Mouse (Mus musculus) MEL (cell line): ENCODE data around the gene Pde4dip. TPM values are rescaled to one million over a fixed set of nuclear protein-coding genes. Genes with fewer than 3 reads are reported as not detected.

Experiments used
- DNase-seq: peaks from one replicate; pipeline ENCODE4 v3.0.0; 2011; ENCODE audit warnings: low read depth, low spot score
- H3K27ac ChIP-seq: 2 replicates; pipeline ENCODE4 v1.5.1; 2012; ENCODE audit warnings: low read depth, mild to moderate bottlenecking, control low read depth, low read length, moderate library complexity; ENCODE audit not compliant: control insufficient read depth
- H3K27me3 ChIP-seq, 2 experiments: fragments of 150-350 bp in 1 of 2; sonication (generic) in 1 of 2; 2 replicates each; pipeline ENCODE4 v1.6.1; 2012; ENCODE audit warnings: low read length in 2 of 2, mild to moderate bottlenecking in 2 of 2, improper control_type of control experiment in 1 of 2, moderate library complexity in 1 of 2; ENCODE audit not compliant: insufficient read depth in 2 of 2, control insufficient read depth in 1 of 2
- H3K36me3 ChIP-seq, 2 experiments: 2 replicates each; pipeline ENCODE4 v1.6.1; 2012 to 2014; ENCODE audit warnings: low read length in 2 of 2, improper control_type of control experiment in 1 of 2, inconsistent platforms in 1 of 2, mild to moderate bottlenecking in 1 of 2; ENCODE audit not compliant: insufficient read depth in 2 of 2, control insufficient read depth in 1 of 2
- H3K4me1 ChIP-seq, 2 experiments: fragments of 150-350 bp in 1 of 2; sonication (generic) in 1 of 2; 2 replicates each; pipeline ENCODE4 v1.6.1; 2012; ENCODE audit warnings: low read length in 2 of 2, improper control_type of control experiment in 1 of 2, mild to moderate bottlenecking in 1 of 2; ENCODE audit not compliant: insufficient read depth in 2 of 2, control insufficient read depth in 1 of 2
- H3K4me3 ChIP-seq, 2 experiments: fragments of 150-350 bp in 1 of 2; sonication (generic) in 1 of 2; 2 replicates each; pipeline ENCODE4 v1.5.1; 2012; ENCODE audit warnings: low read depth in 2 of 2, low read length in 2 of 2, mild to moderate bottlenecking in 2 of 2, moderate library complexity in 2 of 2, control low read depth in 1 of 2, improper control_type of control experiment in 1 of 2; ENCODE audit not compliant: control insufficient read depth in 1 of 2, insufficient read depth in 1 of 2
- H3K79me2 ChIP-seq: 2 replicates; pipeline ENCODE4 v1.6.1; 2012; ENCODE audit warnings: mild to moderate bottlenecking, low read length, moderate library complexity; ENCODE audit not compliant: control insufficient read depth, poor library complexity, insufficient read depth
- H3K9ac ChIP-seq: 2 replicates; pipeline ENCODE4 v1.6.1; 2012; ENCODE audit warnings: low read depth, mild to moderate bottlenecking, control low read depth, low read length, moderate library complexity; ENCODE audit not compliant: control insufficient read depth, poor library complexity, severe bottlenecking
- H3K9me3 ChIP-seq: fragments of 150-350 bp; sonication (generic); replicated peaks from 2 replicates; pipeline ENCODE4 v1.6.1; 2012; ENCODE audit warnings: mild to moderate bottlenecking, low read length, improper control_type of control experiment, moderate library complexity; ENCODE audit not compliant: insufficient read depth
- CHD1 ChIP-seq: IDR thresholded peaks from 2 replicates; pipeline ENCODE4 v1.6.1; 2012; ENCODE audit warnings: low read depth, mild to moderate bottlenecking, inconsistent platforms, low read length, improper control_type of control experiment
- CHD2 ChIP-seq: IDR thresholded peaks from 2 replicates; pipeline ENCODE4 v1.6.1; 2011; ENCODE audit warnings: low read length, improper control_type of control experiment
- E2F4 ChIP-seq: IDR thresholded peaks from 2 replicates; pipeline ENCODE4 v1.6.1; 2011; ENCODE audit warnings: low read depth, low read length, improper control_type of control experiment, borderline replicate concordance
- ETS1 ChIP-seq: IDR thresholded peaks from 2 replicates; pipeline ENCODE4 v1.6.1; 2012; ENCODE audit warnings: low read depth, mild to moderate bottlenecking, inconsistent platforms, low read length, improper control_type of control experiment, moderate library complexity
- GABPA ChIP-seq: IDR thresholded peaks from 2 replicates; pipeline ENCODE4 v1.6.1; 2012; ENCODE audit warnings: low read depth, mild to moderate bottlenecking, inconsistent platforms, low read length, improper control_type of control experiment, moderate library complexity
- KAT2A ChIP-seq: conservative IDR thresholded peaks from 2 replicates; pipeline ENCODE4 v1.6.1; 2012; ENCODE audit warnings: low read depth, low read length, improper control_type of control experiment, inconsistent platforms
- MAX ChIP-seq: IDR thresholded peaks from 2 replicates; pipeline ENCODE4 v1.6.1; 2011; ENCODE audit warnings: low read length, improper control_type of control experiment
- MAZ ChIP-seq: IDR thresholded peaks from 2 replicates; pipeline ENCODE4 v1.6.1; 2012; ENCODE audit warnings: low read depth, mild to moderate bottlenecking, inconsistent platforms, low read length, improper control_type of control experiment
- MEF2A ChIP-seq: IDR thresholded peaks from 2 replicates; pipeline ENCODE4 v1.6.1; 2014; ENCODE audit warnings: low read depth, mild to moderate bottlenecking, inconsistent platforms, low read length, improper control_type of control experiment; ENCODE audit not compliant: poor library complexity, insufficient replicate concordance, severe bottlenecking; ENCODE audit errors: extremely low read depth
- MXI1 ChIP-seq: IDR thresholded peaks from 2 replicates; pipeline ENCODE4 v1.6.1; 2011; ENCODE audit warnings: mild to moderate bottlenecking, low read depth, low read length, improper control_type of control experiment
- POLR2A ChIP-seq, 2 experiments: IDR thresholded peaks; 2 replicates each; pipeline ENCODE4 v1.6.1; 2011 to 2012; ENCODE audit warnings: low read length in 2 of 2, mild to moderate bottlenecking in 2 of 2, control low read depth in 1 of 2, improper control_type of control experiment in 1 of 2, low read depth in 1 of 2, moderate library complexity in 1 of 2; ENCODE audit not compliant: control insufficient read depth in 1 of 2, insufficient read depth in 1 of 2, poor library complexity in 1 of 2
- POLR2AphosphoS2 ChIP-seq: IDR thresholded peaks from 2 replicates; pipeline ENCODE4 v1.6.1; 2011; ENCODE audit warnings: low read length, improper control_type of control experiment
- RCOR1 ChIP-seq: IDR thresholded peaks from 2 replicates; pipeline ENCODE4 v1.6.1; 2012; ENCODE audit warnings: low read depth, mild to moderate bottlenecking, inconsistent platforms, low read length, improper control_type of control experiment
- SIN3A ChIP-seq: IDR thresholded peaks from 2 replicates; pipeline ENCODE4 v1.6.1; 2012; ENCODE audit warnings: low read length, improper control_type of control experiment, inconsistent platforms
- TAL1 ChIP-seq: IDR thresholded peaks from 2 replicates; pipeline ENCODE4 v1.6.1; 2012; ENCODE audit warnings: mild to moderate bottlenecking, inconsistent platforms, low read length, moderate library complexity, mixed read lengths
- TCF12 ChIP-seq: IDR thresholded peaks from 2 replicates; pipeline ENCODE4 v1.6.1; 2014; ENCODE audit warnings: low read depth, mild to moderate bottlenecking, inconsistent platforms, low read length, improper control_type of control experiment, moderate library complexity
- USF1 ChIP-seq: IDR thresholded peaks from 2 replicates; pipeline ENCODE4 v1.6.1; 2014; ENCODE audit warnings: low read depth, mild to moderate bottlenecking, inconsistent platforms, low read length, improper control_type of control experiment, moderate library complexity
- ZC3H11A ChIP-seq: IDR thresholded peaks from 2 replicates; pipeline ENCODE4 v1.6.1; 2012; ENCODE audit warnings: low read depth, mild to moderate bottlenecking, inconsistent platforms, low read length, improper control_type of control experiment
- polyA plus RNA-seq, 2 experiments: library from polyadenylated mRNA; stranded (reverse) in 1 of 2; unstranded in 1 of 2; fragments of >175 nt in 1 of 2; fragments of >200 nt in 1 of 2; gene quantifications; 2 replicates each; pipeline versions ENCODE4 v1.2.1 to v1.2.4; 2012; ENCODE audit warnings: low replicate concordance in 2 of 2, low read depth in 1 of 2; ENCODE audit not compliant: insufficient read length in 2 of 2, insufficient read depth in 1 of 2, missing spikeins in 1 of 2
- total RNA-seq: library from RNA; depleted of rRNA; stranded (reverse); fragments of 300-350 nt; gene quantifications from 2 replicates; pipeline ENCODE4 v1.2.3, GENCODE M21; 2012

Pde4dip gene
- total and polyA plus RNA-seq, 3 experiments, result 47.6 to 52.4 TPM; not detected in 1

GRCm38 (mm10) chr3:97727801-97728200 lies 160.7 kb downstream of the Pde4dip start:
- Histone ChIP-seq H3K9ac (no peak overlapping the region), H3K4me3 (no peak overlapping the region), H3K36me3 (no peaks in the 10 kb centered on the region), H3K27me3 (peaks cover 2 to 5% of the 10 kb centered on the region in 2 experiments; a peak in 2 of 4 replicates), H3K79me2 (no peaks in the 10 kb centered on the region), H3K9me3 (0 out of 2 replicates have a peak, but pooled peaks cover 3% of the 10 kb centered on the region)
- no peak for DNase-seq
- no peak for TF ChIP-seq MAX
- no peak for TF ChIP-seq CHD2
- no peak for TF ChIP-seq POLR2AphosphoS2
- TF ChIP-seq USF1, result no peak
- no peak for TF ChIP-seq SIN3A
- no peak for TF ChIP-seq TCF12
- no peak for TF ChIP-seq MEF2A
- TF ChIP-seq CHD1, result no peak
- TF ChIP-seq KAT2A, result no peak
- no peak for TF ChIP-seq ZC3H11A
- no peak for TF ChIP-seq RCOR1
- TF ChIP-seq MXI1, result no peak
- no peak for TF ChIP-seq E2F4
- TF ChIP-seq, all 39 proteins: peak for 0
- Histone ChIP-seq H3K4me1 (no peaks in the 10 kb centered on the region), H3K27ac (no peak overlapping the region)

- no peak for DNase-seq
- no peaks in the 10 kb centered on the region for H3K4me1 ChIP-seq
- H3K4me3 ChIP-seq, result no peak overlapping the region
- no peak overlapping the region for H3K9ac ChIP-seq
- TF ChIP-seq TAL1 (no peak), MAZ (no peak), POLR2A (IDR thresholded peaks at IDR 0.05; ENCODE audit: control insufficient read depth in 1 of 2, insufficient read depth in 1 of 2, low read depth in 1 of 2, low read length in 2 of 2, poor library complexity in 1 of 2) (no peak), GABPA (no peak), ETS1 (no peak), USF1 (no peak)
- H3K79me2 ChIP-seq, result no peaks in the 10 kb centered on the region
- H3K27ac ChIP-seq, result no peak overlapping the region
- H3K9me3 ChIP-seq, result 0 out of 2 replicates have a peak, but pooled peaks cover 3% of the 10 kb centered on the region
- no peaks in the 10 kb centered on the region for H3K36me3 ChIP-seq
- H3K27me3 ChIP-seq, result peaks cover 0 to 1% of the 10 kb centered on the region in 2 experiments; a peak in 2 of 4 replicates
Measured at GRCm38 (mm10) chr3:97719116-97719515, 169.4 kb downstream of the Pde4dip start.
